Mouse (Mus musculus): Measurements from ENCODE around the gene Pigu. TPM values are rescaled to one million over a fixed set of nuclear protein-coding genes. Genes with fewer than 3 reads are reported as not detected.

Gene Pigu
- polyA plus RNA-seq, 1 experiment from 2014 or later = 44.7 TPM

GRCm38 (mm10) chr2:155248718-155249117 is 108.5 kb downstream of the Pigu start:
- H3K27me3 ChIP-seq = no peaks in the 10 kb centered on the region
- H3K4me3 ChIP-seq = no peak overlapping the region
- 90% methylated on average over 2 of the region's 2 CpGs for WGBS
- no peaks in the 10 kb centered on the region for H3K4me1 ChIP-seq
- no peak overlapping the region for H3K9ac ChIP-seq (replicated peaks)
- no peak overlapping the region for H3K4me2 ChIP-seq (replicated peaks)
- no peak overlapping the region for H3K27ac ChIP-seq (replicated peaks)
- no peaks in the 10 kb centered on the region for H3K9me3 ChIP-seq
- peaks cover 75% of the 10 kb centered on the region for H3K36me3 ChIP-seq
- no peak for ATAC-seq (ENCODE audit: low FRiP score, low read depth)

GRCm38 (mm10) chr2:155248206-155248605 is 109.0 kb downstream of the Pigu start:
- Histone ChIP-seq H3K27ac (replicated peaks) (no peak overlapping the region), H3K9me3 (no peaks in the 10 kb centered on the region), H3K36me3 (peaks cover 80% of the 10 kb centered on the region), H3K9ac (replicated peaks) (no peak overlapping the region), H3K4me2 (replicated peaks) (no peak overlapping the region), H3K4me1 (no peaks in the 10 kb centered on the region), H3K27me3 (no peaks in the 10 kb centered on the region), H3K4me3 (no peak overlapping the region)
- no peak for ATAC-seq (ENCODE audit: low FRiP score, low read depth)
- 82% methylated on average over 1 of the region's 1 CpGs for WGBS

GRCm38 (mm10) chr2:155246231-155246630 is 111.0 kb downstream of the Pigu start:
- H3K9me3 ChIP-seq = no peaks in the 10 kb centered on the region
- H3K4me1 ChIP-seq = no peaks in the 10 kb centered on the region
- ATAC-seq (ENCODE audit: low FRiP score, low read depth) = no peak
- H3K4me2 ChIP-seq (replicated peaks) = no peak overlapping the region
- H3K27ac ChIP-seq (replicated peaks) = no peak overlapping the region
- peaks cover 90% of the 10 kb centered on the region for H3K36me3 ChIP-seq
- 98% methylated on average over 4 of the region's 4 CpGs for WGBS
- H3K4me3 ChIP-seq = no peak overlapping the region
- H3K9ac ChIP-seq (replicated peaks) = no peak overlapping the region
- no peaks in the 10 kb centered on the region for H3K27me3 ChIP-seq

DNA sequence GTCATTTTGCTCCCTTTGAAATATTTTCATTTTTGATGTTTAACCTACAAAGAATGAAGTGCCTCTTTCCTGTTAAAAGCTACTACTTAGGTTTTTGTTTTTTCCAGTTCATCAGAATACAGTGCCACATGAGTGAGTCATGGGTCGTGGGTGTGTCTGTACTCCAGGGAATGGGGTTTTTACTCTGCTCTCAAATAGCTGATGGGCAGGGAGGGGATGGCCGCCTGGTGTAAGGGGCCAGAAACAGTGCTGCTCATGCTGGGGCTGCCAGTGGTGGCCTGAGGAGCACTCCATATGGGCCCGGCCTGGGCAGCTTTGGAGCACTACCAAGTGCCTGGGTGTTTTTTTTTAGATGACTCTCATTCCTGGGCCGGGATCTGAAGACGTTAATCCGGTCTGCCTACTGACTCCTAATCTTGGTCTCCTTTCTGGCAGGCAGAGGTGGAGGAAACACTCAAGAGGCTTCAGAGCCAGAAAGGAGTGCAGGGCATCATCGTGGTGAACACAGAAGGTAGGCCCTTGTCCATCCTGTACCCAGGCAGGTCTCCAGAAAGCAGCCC is 114.9 kb downstream of the Pigu start:
- 86% methylated on average over 7 of the region's 7 CpGs for WGBS
- no peaks in the 10 kb centered on the region for H3K9me3 ChIP-seq
- ATAC-seq (ENCODE audit: low FRiP score, low read depth) = no peak
- H3K36me3 ChIP-seq = peaks cover 57% of the 10 kb centered on the region
- H3K27ac ChIP-seq (replicated peaks) = no peak overlapping the region
- peaks cover 15% of the 10 kb centered on the region for H3K4me1 ChIP-seq
- no peak overlapping the region for H3K4me3 ChIP-seq
- no peak overlapping the region for H3K9ac ChIP-seq (replicated peaks)
- H3K27me3 ChIP-seq = no peaks in the 10 kb centered on the region
- no peak overlapping the region for H3K4me2 ChIP-seq (replicated peaks)

DNA sequence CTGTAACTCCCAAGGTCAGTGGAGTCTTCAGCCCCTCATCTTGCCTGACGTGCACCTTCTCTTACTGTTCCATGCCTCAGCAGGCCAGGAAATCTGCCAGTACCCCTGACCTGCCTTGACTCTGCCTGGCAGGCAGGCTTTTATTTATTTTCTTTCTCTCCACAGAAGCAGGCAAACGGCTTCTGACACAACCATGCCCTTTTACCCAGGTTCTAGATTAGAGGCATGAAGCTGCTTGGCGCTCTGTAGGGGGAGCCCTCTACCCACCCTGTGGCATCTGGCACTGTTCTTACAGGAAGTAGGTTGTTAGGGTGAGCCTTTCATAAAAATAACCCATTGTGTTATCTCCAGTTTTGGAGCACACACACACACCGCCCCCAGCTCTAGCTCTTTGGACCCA is 116.3 kb downstream of the Pigu start:
- Histone ChIP-seq H3K4me1 (peaks cover 19% of the 10 kb centered on the region), H3K9me3 (no peaks in the 10 kb centered on the region), H3K27me3 (no peaks in the 10 kb centered on the region), H3K9ac (replicated peaks) (no peak overlapping the region), H3K27ac (replicated peaks) (no peak overlapping the region), H3K4me2 (replicated peaks) (no peak overlapping the region), H3K4me3 (no peak overlapping the region), H3K36me3 (peaks cover 44% of the 10 kb centered on the region)
- 84% methylated on average over 4 of the region's 4 CpGs for WGBS
- no peak for ATAC-seq (ENCODE audit: low FRiP score, low read depth)

- Histone ChIP-seq H3K27me3 (no peaks in the 10 kb centered on the region), H3K4me1 (peaks cover 23% of the 10 kb centered on the region), H3K36me3 (peaks cover 8% of the 10 kb centered on the region), H3K9me3 (no peaks in the 10 kb centered on the region), H3K27ac (replicated peaks) (no peak overlapping the region), H3K9ac (replicated peaks) (peak overlapping the region; percentile 93), H3K4me2 (replicated peaks) (peak overlapping the region; percentile 90), H3K4me3 (peak overlapping the region; percentile 80)
- WGBS = 21% methylated on average over 4 of the region's 4 CpGs
- ATAC-seq (ENCODE audit: low FRiP score, low read depth) = no peak
These were observed 120.0 kb downstream of the Pigu start for GRCm38 (mm10) chr2:155237276-155237675.

- Histone ChIP-seq H3K27me3 (no peaks in the 10 kb centered on the region), H3K4me1 (peaks cover 23% of the 10 kb centered on the region), H3K27ac (replicated peaks) (peak within 1 kb of the TSS; percentile 91), H3K4me3 (peak within 1 kb of the TSS; percentile 80), H3K9me3 (no peaks in the 10 kb centered on the region), H3K4me2 (replicated peaks) (peak within 1 kb of the TSS; percentile 90), H3K36me3 (peaks cover 7% of the 10 kb centered on the region), H3K9ac (replicated peaks) (peak within 1 kb of the TSS; percentile 93)
- WGBS = under 1% methylated on average over 50 of the region's 50 CpGs
- peak; percentile 99 for ATAC-seq (ENCODE audit: low FRiP score, low read depth)
These were observed 120.8 kb downstream of the Pigu start, which contains the start of gene Dynlrb1 for GRCm38 (mm10) chr2:155236362-155236992. Gene Dynlrb1 (plus strand): TSS chr2:155236533.

DNA sequence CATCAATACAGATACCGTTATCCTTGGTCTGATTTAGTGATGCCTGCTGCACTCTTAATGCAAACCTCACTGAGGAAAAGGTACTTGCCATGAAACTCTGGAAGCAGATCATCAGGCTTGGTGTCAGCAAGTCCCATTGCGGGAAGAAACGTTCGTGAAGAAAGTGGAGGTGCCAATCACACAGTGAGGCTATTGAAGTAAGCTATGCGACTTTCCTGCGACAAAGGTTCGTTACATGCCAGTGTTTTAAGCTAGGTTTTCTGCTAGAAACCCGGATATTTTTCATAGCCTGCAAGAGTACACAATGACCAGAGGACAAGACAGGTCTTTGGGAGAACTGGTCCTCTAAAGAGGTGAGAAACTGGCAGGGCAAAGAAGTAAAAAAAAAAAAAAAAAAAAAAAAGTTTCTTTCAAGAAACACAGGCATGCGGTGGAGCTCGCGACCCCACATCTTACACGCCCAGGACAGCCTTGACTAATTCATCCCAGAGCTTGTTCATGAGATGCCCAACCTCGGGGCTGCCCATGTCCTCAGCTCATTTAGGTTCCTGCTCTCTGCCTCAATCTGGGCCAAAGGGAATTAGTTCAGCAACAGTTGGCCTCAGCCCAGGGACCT is 121.4 kb downstream of the Pigu start:
- Histone ChIP-seq H3K9me3 (no peaks in the 10 kb centered on the region), H3K4me3 (peak overlapping the region; percentile 80), H3K4me1 (peaks cover 23% of the 10 kb centered on the region), H3K36me3 (0 out of 2 replicates have a peak, but pooled peaks cover 3% of the 10 kb centered on the region), H3K9ac (replicated peaks) (peak overlapping the region; percentile 93), H3K4me2 (replicated peaks) (peak overlapping the region; percentile 90), H3K27me3 (no peaks in the 10 kb centered on the region), H3K27ac (replicated peaks) (peak overlapping the region; percentile 91)
- WGBS = 4% methylated on average over 13 of the region's 13 CpGs
- peak; percentile 93 for ATAC-seq (ENCODE audit: low FRiP score, low read depth)

MicroRNA genes within 50 kb of the gene (microRNA counts, 519-probe panel; counts per million panel counts)
- microRNA mmu-miR-695 = not detected

Small RNA genes lying within 50 kb of the gene (microRNA-seq; reads per million reads assigned to microRNA genes)
- not detected for gene Mir695

Other genes starting within 250 kb of the Pigu start
- gene Itch, start 223.9 kb downstream of the Pigu start, polyA plus RNA-seq (2016; fragmentation: Nextera tagmentation; extraction: Ambion mirVana) = 64.1 and 66.2 TPM in 2 replicates
- gene Dynlrb1, start 120.9 kb downstream of the Pigu start, polyA plus RNA-seq (2016; fragmentation: Nextera tagmentation; extraction: Ambion mirVana) = 443 and 461 TPM in 2 replicates
- gene Map1lc3a, start 81.1 kb downstream of the Pigu start, polyA plus RNA-seq (2016; fragmentation: Nextera tagmentation; extraction: Ambion mirVana) = 193 and 205 TPM in 2 replicates
- gene Trp53inp2, start 23.6 kb upstream of the Pigu start, polyA plus RNA-seq (2016; fragmentation: Nextera tagmentation; extraction: Ambion mirVana) = 103 and 119 TPM in 2 replicates
- 32.7 and 36.0 TPM in 2 replicates for gene Ncoa6, start 116.5 kb upstream of the Pigu start, polyA plus RNA-seq (2016; fragmentation: Nextera tagmentation; extraction: Ambion mirVana)
- 25.9 and 27.3 TPM in 2 replicates for gene Acss2, start 160.5 kb upstream of the Pigu start, polyA plus RNA-seq (2016; fragmentation: Nextera tagmentation; extraction: Ambion mirVana)
- 38.3 and 41.2 TPM in 2 replicates for gene Ggt7, start 160.8 kb upstream of the Pigu start, polyA plus RNA-seq (2016; fragmentation: Nextera tagmentation; extraction: Ambion mirVana)
- gene Gss, start 235.4 kb upstream of the Pigu start, polyA plus RNA-seq (2016; fragmentation: Nextera tagmentation; extraction: Ambion mirVana) = 14.3 and 15.9 TPM in 2 replicates